Mouse (Mus musculus) midbrain, postnatal 0 days (tissue): Measurements from ENCODE around the gene Dgkd. TPM values are rescaled to one million over a fixed set of nuclear protein-coding genes. Genes with fewer than 3 reads are reported as not detected.

ENCODE experiments used
- ATAC-seq: fragments of 200-750 bp; cut with Nextera tagmentation; 2 replicates; pipeline ENCODE4 v1.8.0; 2017; ENCODE audit warnings: moderate number of reproducible peaks, mild to moderate bottlenecking, moderate TSS enrichment, moderate library complexity; ENCODE audit not compliant: low FRiP score
- DNase-seq: peaks from one replicate; pipeline ENCODE4 v3.0.0-alpha.2; 2015; ENCODE audit warnings: low spot score
- H3K27ac ChIP-seq: fragments of 300-500 bp; sonication (generic); 2 replicates; pipeline ENCODE4 v1.5.1; 2014; ENCODE audit warnings: low read depth, mild to moderate bottlenecking, low read length, mixed read lengths
- H3K27me3 ChIP-seq: fragments of 300-500 bp; sonication (generic); 2 replicates; pipeline ENCODE4 v1.6.1; 2014; ENCODE audit warnings: low read length, control low read depth, mixed read lengths; ENCODE audit not compliant: insufficient read depth
- H3K36me3 ChIP-seq: fragments of 300-500 bp; sonication (generic); 2 replicates; pipeline ENCODE4 v1.6.1; 2014; ENCODE audit warnings: low read length, control low read depth, mixed read lengths; ENCODE audit not compliant: insufficient read depth
- H3K4me1 ChIP-seq: fragments of 300-500 bp; sonication (generic); 2 replicates; pipeline ENCODE4 v1.6.1; 2014; ENCODE audit warnings: mild to moderate bottlenecking, control low read depth, antibody characterized with exemption, low read length, mixed read lengths; ENCODE audit not compliant: insufficient read depth
- H3K4me2 ChIP-seq: fragments of 300-500 bp; sonication (generic); 2 replicates; pipeline ENCODE4 v1.6.1; 2014; ENCODE audit warnings: low read depth, mild to moderate bottlenecking, low read length, mixed read lengths; ENCODE audit not compliant: poor library complexity, severe bottlenecking
- H3K4me3 ChIP-seq: fragments of 300-500 bp; sonication (generic); 2 replicates; pipeline ENCODE4 v1.5.1; 2014; ENCODE audit warnings: low read depth, mild to moderate bottlenecking, low read length, moderate library complexity
- H3K9ac ChIP-seq: fragments of 300-500 bp; sonication (generic); replicated peaks from 2 replicates; pipeline ENCODE4 v1.6.1; 2014; ENCODE audit warnings: mild to moderate bottlenecking, low read length, moderate library complexity, mixed read lengths; ENCODE audit not compliant: poor library complexity, severe bottlenecking
- H3K9me3 ChIP-seq: fragments of 300-500 bp; sonication (generic); 2 replicates; pipeline ENCODE4 v1.6.1; 2016; ENCODE audit warnings: low read length, control low read depth
- CTCF ChIP-seq: IDR thresholded peaks from 2 replicates; pipeline ENCODE4 v1.5.1; 2016; ENCODE audit warnings: antibody characterized with exemption, mild to moderate bottlenecking
- WGBS: fragments of 180-500 bp; shearing (Covaris S2); extraction: QIAGEN DNeasy Blood & Tissue Kit; methylation state at CpG from one replicate; pipeline ENCODE4 v1.1.7; 2014; 5-methylcytosine and 5-hydroxymethylcytosine counted together
- polyA plus RNA-seq: library from polyadenylated mRNA; unstranded; fragments of >200 nt; fragmentation: Nextera tagmentation; extraction: Ambion mirVana; gene quantifications from 2 replicates; pipeline ENCODE4 v1.2.1, GENCODE M21; 2015
- total RNA-seq: library from RNA; depleted of rRNA; stranded (reverse); fragments of >200 nt; gene quantifications from 2 replicates; pipeline ENCODE4 v1.2.3, GENCODE M21; 2014

Gene Dgkd
- total and polyA plus RNA-seq, 2 experiments from 2014 or later, result 36.6 to 77.5 TPM

GRCm38 (mm10) chr1:87908736-87909135 is 55.6 kb downstream of the Dgkd start:
- ATAC-seq (no peak), DNase-seq (no peak)
- no peak overlapping the region for H3K27ac ChIP-seq
- H3K9me3 ChIP-seq, result no peaks in the 10 kb centered on the region
- no peak overlapping the region for H3K4me2 ChIP-seq
- TF ChIP-seq CTCF, result no peak
- no peaks in the 10 kb centered on the region for H3K27me3 ChIP-seq
- no peaks in the 10 kb centered on the region for H3K4me1 ChIP-seq
- WGBS, result 88% methylated on average over 3 of the region's 3 CpGs
- H3K9ac ChIP-seq, result no peak overlapping the region
- no peak overlapping the region for H3K4me3 ChIP-seq
- H3K36me3 ChIP-seq, result peaks cover 6% of the 10 kb centered on the region; the same call in 1 of the 2 replicates

GRCm38 (mm10) chr1:87909565-87909964 is 56.5 kb downstream of the Dgkd start:
- Histone ChIP-seq H3K9me3 (no peaks in the 10 kb centered on the region), H3K4me3 (no peak overlapping the region), H3K9ac (no peak overlapping the region), H3K36me3 (peaks cover 6% of the 10 kb centered on the region; the same call in 1 of the 2 replicates), H3K4me1 (no peaks in the 10 kb centered on the region), H3K27me3 (no peaks in the 10 kb centered on the region), H3K4me2 (no peak overlapping the region), H3K27ac (no peak overlapping the region)
- ATAC-seq (no peak), DNase-seq (no peak)
- TF ChIP-seq CTCF, result no peak

GRCm38 (mm10) chr1:87910428-87910827 is 57.3 kb downstream of the Dgkd start:
- no peak overlapping the region for H3K4me3 ChIP-seq
- no peaks in the 10 kb centered on the region for H3K27me3 ChIP-seq
- no peak for TF ChIP-seq CTCF
- 82% methylated on average over 1 of the region's 1 CpGs for WGBS
- no peak overlapping the region for H3K9ac ChIP-seq
- ATAC-seq, result no peak
- H3K9me3 ChIP-seq, result no peaks in the 10 kb centered on the region
- DNase-seq, result no peak
- no peak overlapping the region for H3K27ac ChIP-seq
- H3K36me3 ChIP-seq, result peaks cover 6% of the 10 kb centered on the region; the same call in 1 of the 2 replicates
- no peak overlapping the region for H3K4me2 ChIP-seq
- no peaks in the 10 kb centered on the region for H3K4me1 ChIP-seq

GRCm38 (mm10) chr1:87913356-87913755 is 60.3 kb downstream of the Dgkd start:
- no peaks in the 10 kb centered on the region for H3K4me1 ChIP-seq
- H3K9ac ChIP-seq, result no peak overlapping the region
- ATAC-seq (no peak), DNase-seq (no peak)
- no peaks in the 10 kb centered on the region for H3K27me3 ChIP-seq
- no peaks in the 10 kb centered on the region for H3K9me3 ChIP-seq
- H3K4me2 ChIP-seq, result no peak overlapping the region
- H3K27ac ChIP-seq, result no peak overlapping the region
- peaks cover 20% of the 10 kb centered on the region for H3K36me3 ChIP-seq
- H3K4me3 ChIP-seq, result no peak overlapping the region
- TF ChIP-seq CTCF, result no peak

- H3K4me3 ChIP-seq, result no peak overlapping the region
- WGBS, result 96% methylated on average over 3 of the region's 3 CpGs
- H3K4me1 ChIP-seq, result no peaks in the 10 kb centered on the region
- no peak overlapping the region for H3K27ac ChIP-seq
- H3K9ac ChIP-seq, result no peak overlapping the region
- no peak for TF ChIP-seq CTCF
- H3K27me3 ChIP-seq, result no peaks in the 10 kb centered on the region
- H3K36me3 ChIP-seq, result peaks cover 35% of the 10 kb centered on the region
- ATAC-seq, result no peak
- DNase-seq, result no peak
- no peaks in the 10 kb centered on the region for H3K9me3 ChIP-seq
- no peak overlapping the region for H3K4me2 ChIP-seq
Measured at GRCm38 (mm10) chr1:87917361-87917760, 64.3 kb downstream of the Dgkd start.

- Histone ChIP-seq H3K9me3 (no peaks in the 10 kb centered on the region), H3K4me1 (no peaks in the 10 kb centered on the region), H3K36me3 (peaks cover 36% of the 10 kb centered on the region), H3K27me3 (no peaks in the 10 kb centered on the region), H3K4me3 (no peak overlapping the region), H3K27ac (no peak overlapping the region), H3K4me2 (no peak overlapping the region), H3K9ac (no peak overlapping the region)
- DNase-seq (no peak), ATAC-seq (no peak)
- 92% methylated on average over 2 of the region's 2 CpGs for WGBS
- no peak for TF ChIP-seq CTCF
Measured at GRCm38 (mm10) chr1:87918061-87918460, 65.0 kb downstream of the Dgkd start.
